Mouse (Mus musculus) olfactory bulb, adult 2 months (tissue): ENCODE measurements around the gene Cnot2.

Source experiments
- CTCF ChIP-seq: fragments of 200-500 bp; IDR thresholded peaks from 2 replicates; pipeline ENCODE4 v1.5.1; 2012; ENCODE audit warnings: low read depth, mild to moderate bottlenecking, low read length, moderate library complexity; ENCODE audit not compliant: insufficient read depth
- POLR2A ChIP-seq: fragments of 200-500 bp; IDR thresholded peaks from 2 replicates; pipeline ENCODE4 v1.6.1; 2012; ENCODE audit warnings: mild to moderate bottlenecking, low read depth, low read length, moderate library complexity; ENCODE audit not compliant: insufficient read depth

DNA sequence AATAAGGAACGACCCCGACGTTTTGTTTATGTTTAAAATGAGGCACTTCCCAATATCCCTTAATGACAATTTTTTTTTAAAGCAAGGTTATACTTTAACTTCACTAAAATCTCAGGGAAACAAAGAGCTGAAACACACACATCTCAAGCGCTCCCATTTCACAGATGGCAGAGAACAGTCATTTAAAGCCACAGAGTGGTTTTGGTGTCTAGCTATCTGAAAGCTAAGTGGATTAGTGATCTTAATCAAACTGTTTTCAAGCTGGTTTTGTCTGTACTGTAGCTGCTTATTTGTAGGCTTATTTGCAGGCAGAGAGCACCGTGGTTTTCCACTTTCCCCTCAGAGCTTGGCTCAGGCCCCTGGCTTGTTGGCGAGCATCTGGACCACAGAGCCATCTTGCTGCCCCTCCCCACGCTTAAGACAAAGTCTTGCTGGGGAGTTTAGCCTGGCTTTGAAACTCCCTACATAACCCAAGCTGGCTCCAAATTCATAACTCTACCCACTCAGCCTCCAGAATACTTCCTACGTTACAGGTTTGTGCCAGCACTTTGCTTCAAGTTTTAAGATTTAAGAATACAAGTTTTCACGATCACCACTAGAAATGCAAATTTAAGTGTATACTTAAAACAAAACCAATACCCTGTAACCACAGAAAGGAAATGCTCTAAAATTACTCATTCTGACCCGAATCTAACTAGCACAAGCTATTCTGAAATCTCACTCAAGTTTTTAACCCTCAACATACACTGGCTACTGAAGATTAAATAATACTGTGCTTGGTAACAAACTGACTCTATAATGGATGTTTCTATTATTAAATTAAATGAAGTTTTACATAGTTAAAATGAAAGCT lies 94.2 kb downstream of the Cnot2 start:
- TF ChIP-seq CTCF, result no peak
- no peak for TF ChIP-seq POLR2A
